Mouse (Mus musculus) v-Abl transformed pro-B cells (cell line): ENCODE measurements around the gene Tmem47.

ENCODE experiments used
- in situ Hi-C, 2 experiments: fragments of 400-800 bp; cut with MboI; formaldehyde crosslinking; loops; one replicate each; pipeline ENCODE4 v1.15.1; 2025; ENCODE audit not compliant: unreplicated experiment in 2 of 2

Gene Tmem47

DNA sequence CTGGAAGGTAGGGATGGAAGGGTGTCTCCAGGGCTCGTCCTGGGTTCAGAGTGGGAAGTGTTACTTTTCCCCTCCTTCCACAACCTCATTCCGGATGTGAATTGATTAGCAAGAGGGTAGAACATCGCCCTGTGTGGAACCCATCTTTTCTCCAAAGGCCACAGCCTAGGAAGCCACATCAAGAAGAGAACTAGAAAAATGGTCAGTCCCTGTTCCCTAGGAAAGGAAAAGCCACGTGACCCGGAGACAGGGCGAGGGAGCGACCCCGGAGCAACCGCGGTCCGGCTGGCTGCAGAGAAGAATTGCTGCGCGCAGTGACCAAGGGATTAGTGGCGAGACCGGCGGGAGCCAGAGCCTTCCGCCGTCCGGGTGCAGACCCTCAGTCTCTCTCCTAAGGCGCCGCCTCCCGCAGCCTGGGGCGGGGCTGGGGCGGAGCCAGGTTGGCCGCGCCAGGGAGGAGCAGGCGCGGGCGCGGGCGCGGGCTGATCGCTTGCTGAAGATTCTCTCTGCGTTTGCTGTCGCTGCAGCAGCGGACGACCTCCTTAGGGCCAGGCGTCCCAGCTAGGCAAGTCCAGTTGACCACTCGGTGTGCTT, at the start of gene Tmem47:
Tmem47 (plus strand) TSS at position 489 of the 594 bp plus-strand sequence.
- in situ Hi-C loops: no loop called here

GRCm38 (mm10) chrX:81070804-81071461, 435 bp downstream of the Tmem47 start:
- in situ Hi-C loops: no loop called here

GRCm38 (mm10) chrX:81071746-81072640, 1.5 kb downstream of the Tmem47 start:
- in situ Hi-C loops: no loop called here

- in situ Hi-C loops: no loop called here
Measured at GRCm38 (mm10) chrX:81072651-81073050, 2.2 kb downstream of the Tmem47 start.

DNA sequence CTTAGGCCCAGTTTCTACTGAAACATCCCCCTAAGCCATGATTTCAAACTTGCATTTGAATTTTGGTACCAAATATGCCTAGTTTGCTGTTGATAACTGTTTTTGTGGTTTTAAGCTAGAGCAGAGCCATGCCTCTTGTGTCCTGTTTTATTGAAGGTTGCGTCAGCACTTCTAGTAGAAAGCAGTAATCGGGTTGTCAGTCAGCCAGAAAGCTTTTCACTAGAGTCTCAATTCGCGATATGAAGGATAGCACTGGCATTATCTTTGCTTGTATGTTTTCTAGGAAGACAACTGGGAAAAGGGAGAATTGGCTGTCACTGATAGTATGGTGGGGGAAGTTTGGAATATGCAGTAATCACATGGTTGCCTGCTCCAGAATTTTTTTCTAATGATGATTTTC, 3.3 kb downstream of the Tmem47 start:
- in situ Hi-C loops: no loop called here

GRCm38 (mm10) chrX:81078522-81078921, 8.0 kb downstream of the Tmem47 start:
- in situ Hi-C loops: no loop called here

- in situ Hi-C loops: no loop called here
Measured at GRCm38 (mm10) chrX:81080996-81081395, 10.5 kb downstream of the Tmem47 start.

DNA sequence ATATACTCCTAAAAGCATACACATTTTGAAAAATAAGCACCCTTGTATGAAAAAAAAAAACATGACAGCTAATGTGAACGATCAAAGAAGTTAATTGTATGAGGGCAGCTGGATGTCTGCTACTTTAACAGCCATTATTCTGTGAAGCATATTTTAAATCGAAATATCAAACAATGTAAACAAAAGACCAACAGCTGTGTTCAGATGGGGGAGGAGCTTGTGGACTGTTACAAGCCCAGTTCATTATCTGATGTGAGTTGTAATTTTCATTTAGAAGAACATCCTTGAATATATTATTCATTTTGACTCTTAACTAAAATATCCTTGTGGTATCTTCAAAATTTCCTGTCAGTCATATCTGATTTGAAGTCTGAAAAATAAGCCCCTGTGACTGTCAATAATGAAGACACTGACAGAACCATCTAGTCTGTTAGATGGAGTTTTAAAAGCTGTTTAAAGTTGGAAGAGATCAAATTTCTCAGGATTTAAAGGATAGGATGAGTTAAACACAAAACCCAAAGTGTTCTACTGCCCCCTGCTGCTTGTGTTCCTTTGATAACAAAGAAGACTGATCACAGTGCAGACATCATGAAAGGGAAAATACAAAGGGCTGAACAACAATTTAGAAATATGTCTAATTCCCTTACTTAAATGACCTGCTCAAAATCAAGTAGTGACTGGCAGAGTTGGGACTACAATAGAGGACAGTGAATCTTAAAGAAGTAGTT, 14.7 kb downstream of the Tmem47 start:
- in situ Hi-C loops: no loop called here

GRCm38 (mm10) chrX:81147416-81147815, 76.9 kb downstream of the Tmem47 start:
- in situ Hi-C loops: no loop called here
